Mouse (Mus musculus): ENCODE data around the gene Atl1.

The Atl1 gene

GRCm38 (mm10) chr12:69885170-69885923, 7.1 kb upstream of the Atl1 start:
- no peak for DNase-seq

GRCm38 (mm10) chr12:69887776-69888175, 4.6 kb upstream of the Atl1 start:
- no peak for DNase-seq

DNA sequence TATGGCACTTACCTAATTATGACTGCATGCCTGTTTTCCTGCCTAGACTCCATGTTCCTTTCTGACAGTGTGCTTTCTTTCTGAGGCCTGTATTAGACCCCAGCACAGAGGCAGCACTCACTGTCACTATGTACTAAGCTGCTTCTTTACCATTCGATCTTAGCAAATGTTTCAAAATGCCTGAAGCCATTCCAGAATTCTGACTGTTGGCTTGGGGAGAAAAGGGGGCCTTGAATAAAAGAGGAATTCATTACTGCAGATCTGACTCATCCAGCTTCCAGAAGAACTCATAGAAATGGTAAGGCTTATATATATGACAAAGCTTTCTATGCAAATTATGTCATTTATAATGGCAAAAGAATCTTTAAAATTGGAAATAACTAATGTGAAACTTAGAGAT, 4.1 kb upstream of the Atl1 start:
- DNase-seq, result no peak

GRCm38 (mm10) chr12:69890051-69890450, 2.4 kb upstream of the Atl1 start:
- DNase-seq, result no peak

GRCm38 (mm10) chr12:69890476-69890875, 1.9 kb upstream of the Atl1 start:
- peak; percentile 25 for DNase-seq

DNA sequence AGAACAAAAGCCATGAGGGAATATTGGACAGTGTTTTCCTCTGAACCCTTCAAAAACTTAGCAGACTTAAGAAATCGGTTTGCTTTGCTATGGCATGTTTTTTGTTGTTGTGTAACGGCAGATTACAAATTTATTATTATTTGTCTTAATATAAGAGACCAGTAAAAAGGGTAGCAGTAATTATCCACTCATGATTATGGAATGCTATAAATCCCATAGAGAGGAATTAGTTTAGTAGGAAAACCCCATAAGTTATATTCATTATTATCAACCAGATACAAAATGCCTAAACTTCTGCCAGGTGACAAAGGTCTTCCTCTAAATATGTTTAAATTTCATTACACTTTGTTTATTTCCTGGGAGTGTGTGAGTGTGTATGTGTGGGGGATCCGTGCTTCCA, 693 bp upstream of the Atl1 start:
- DNase-seq, result no peak

GRCm38 (mm10) chr12:69893927-69894326, 1.5 kb downstream of the Atl1 start:
- DNase-seq, result no peak

- no peak for DNase-seq
Measured at GRCm38 (mm10) chr12:69895046-69895445, 2.6 kb downstream of the Atl1 start.

DNA sequence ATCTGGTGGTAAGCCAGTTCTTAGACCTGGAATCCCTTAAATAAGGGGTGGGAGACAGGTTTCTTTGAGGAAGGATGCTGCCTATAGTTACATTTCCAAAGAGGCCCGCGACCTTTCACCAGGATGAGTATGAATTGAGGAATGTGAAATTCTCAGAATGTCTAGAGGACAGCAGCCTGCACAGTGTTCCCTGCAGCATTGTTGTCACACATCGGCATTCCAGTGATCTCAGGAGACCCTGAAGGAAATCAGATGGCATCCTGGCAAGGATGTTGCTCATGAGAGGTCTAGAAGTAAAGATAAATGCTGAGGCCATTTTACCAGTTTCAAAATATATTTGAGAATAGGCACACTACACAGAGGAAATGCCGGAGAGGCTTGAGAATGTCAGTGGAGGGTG, 5.7 kb downstream of the Atl1 start:
- no peak for DNase-seq

DNA sequence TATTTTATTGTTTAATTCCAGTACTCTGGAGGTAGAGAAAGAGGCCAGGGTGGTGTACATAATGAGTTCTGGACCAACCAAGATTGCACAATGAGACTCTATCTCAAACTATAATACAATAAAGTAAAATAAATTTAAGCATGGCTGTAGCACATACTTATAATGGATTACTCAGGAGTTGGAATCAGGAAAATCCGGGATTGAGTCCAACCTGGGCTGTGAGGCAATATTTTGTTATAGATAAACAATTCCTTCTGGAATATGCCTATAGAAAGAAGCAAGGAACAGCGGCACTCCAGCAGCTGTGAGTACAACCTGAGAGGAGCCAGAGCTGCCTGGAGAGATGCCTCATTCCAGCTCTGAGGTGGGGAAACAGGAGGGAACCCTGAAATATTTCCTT, 12.6 kb downstream of the Atl1 start:
- no peak for DNase-seq

- peak; percentile 19 for DNase-seq
Measured at GRCm38 (mm10) chr12:69907667-69908510, 15.5 kb downstream of the Atl1 start.

DNA sequence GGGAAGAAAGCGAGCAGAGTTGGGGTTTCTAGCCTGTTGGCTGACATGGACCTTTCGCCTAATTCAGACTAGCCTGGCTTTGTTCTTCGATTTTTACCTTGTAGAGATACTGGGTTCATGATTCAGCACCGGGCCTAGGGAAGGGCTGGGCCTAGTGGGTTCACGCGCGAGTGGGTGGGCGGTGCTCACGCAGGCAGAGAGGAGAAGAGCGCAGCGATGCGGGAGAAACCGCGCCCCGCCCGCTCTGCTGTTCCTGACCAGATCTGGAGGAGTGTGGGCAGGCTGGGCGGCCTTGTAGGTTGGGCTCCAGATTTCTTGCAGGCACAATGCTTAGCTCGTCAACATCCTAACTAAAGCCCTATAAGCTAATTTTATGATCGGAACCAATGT, 16.1 kb downstream of the Atl1 start:
- DNase-seq, result no peak

GRCm38 (mm10) chr12:69911906-69912305, 19.5 kb downstream of the Atl1 start:
- DNase-seq, result no peak

GRCm38 (mm10) chr12:69912737-69913136, 20.3 kb downstream of the Atl1 start:
- no peak for DNase-seq

- no peak for DNase-seq
Measured at GRCm38 (mm10) chr12:69917870-69918269, 25.5 kb downstream of the Atl1 start.

DNA sequence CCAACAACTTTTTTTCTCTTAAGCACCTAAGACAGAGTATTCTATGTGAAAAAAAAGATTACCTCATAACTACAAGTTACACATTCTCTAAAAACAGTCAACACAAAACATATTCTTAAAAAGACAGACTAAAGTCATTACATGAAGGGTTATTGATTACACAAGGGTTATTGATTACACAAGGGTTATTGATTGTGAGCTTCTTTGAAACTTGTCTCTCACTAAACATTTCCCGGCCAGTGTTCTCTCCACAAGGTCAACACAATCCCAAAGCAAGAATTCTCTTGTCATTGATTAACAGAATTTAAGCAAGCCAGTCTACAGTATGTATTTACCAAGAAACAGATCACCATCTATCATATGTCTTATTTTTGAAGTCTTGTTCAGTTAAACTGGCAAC, 29.7 kb downstream of the Atl1 start:
- no peak for DNase-seq

DNA sequence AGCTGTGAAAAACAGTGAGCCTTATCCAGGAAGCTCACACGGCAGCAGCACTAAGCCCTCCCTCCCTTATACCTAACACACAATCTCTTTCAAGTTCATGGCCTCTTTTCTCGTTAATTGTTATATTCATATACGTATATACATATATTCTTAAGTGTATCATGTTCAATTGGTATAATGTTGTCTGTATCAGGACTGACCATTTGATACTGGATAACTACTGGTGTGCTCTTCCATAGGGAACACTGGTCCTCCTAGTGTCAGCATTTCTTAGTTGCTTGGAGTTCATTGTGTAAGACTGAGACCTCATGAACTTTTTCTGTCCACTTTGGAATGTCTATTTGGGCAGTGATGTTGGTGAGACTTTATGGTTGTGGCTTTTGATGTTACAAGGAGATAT, 30.7 kb downstream of the Atl1 start:
- DNase-seq, result no peak

DNA sequence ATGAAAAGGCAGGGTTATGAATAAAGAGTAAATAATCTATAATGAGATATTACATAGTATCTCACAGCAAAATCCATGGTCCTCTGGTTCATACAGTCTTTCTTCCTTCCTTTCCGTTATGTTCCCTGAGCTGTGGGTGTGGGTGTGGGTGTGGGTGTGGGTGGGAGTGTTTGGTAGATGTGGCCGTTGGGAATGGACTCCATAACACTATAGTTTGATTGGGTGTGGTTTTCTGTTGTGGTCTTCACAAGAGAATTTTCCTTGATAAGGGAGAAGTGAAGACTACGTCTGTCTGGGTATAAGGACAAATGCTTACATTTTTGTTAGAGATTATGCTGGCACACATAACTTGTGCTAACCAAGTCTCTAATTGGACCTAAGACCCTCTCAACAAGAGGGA, 31.2 kb downstream of the Atl1 start:
- no peak for DNase-seq

GRCm38 (mm10) chr12:69924012-69924411, 31.6 kb downstream of the Atl1 start:
- peak; percentile 65 for DNase-seq

- peak; percentile 7 for DNase-seq
Measured at GRCm38 (mm10) chr12:69926716-69927115, 34.3 kb downstream of the Atl1 start.

DNA sequence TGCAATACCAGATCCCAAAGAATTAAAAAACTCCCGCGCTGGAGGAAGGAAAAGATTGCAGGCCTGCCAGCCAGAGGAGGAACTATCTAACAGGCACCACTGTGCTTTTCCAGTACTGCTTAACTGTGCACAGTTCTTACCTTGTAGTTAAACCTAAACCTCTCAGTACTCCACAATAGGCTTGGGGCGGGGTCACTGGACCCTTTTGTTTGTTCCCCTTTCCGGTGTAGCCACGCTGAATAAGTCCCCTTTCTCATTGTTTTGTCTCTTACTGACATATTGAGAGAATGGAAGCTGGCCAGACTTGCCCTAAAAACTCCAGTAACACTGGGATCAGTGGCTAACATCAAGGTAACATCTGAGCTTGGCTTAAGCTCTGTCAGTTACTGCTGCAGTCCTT, 45.3 kb downstream of the Atl1 start:
- DNase-seq, result no peak

DNA sequence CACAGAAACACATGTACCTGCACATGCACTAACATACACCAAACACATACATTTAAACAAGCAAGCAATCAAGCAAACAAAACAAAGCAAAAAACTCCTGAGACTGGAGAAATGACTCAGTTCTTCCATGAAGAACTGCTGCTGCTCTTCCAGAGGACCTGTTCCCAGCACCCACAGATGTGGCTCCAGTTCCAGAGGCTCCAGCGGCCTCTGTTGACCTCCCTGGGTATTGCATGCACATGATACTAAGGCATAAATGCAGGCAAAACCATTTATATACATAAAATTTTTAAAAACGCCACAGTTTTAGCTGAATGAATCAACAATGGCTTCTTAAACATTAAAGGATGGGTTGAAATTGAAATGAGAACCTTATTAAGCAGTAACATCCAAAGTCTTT, 46.9 kb downstream of the Atl1 start:
- peak; percentile 48 for DNase-seq

GRCm38 (mm10) chr12:69941655-69942329, 49.4 kb downstream of the Atl1 start:
- DNase-seq, result no peak

DNA sequence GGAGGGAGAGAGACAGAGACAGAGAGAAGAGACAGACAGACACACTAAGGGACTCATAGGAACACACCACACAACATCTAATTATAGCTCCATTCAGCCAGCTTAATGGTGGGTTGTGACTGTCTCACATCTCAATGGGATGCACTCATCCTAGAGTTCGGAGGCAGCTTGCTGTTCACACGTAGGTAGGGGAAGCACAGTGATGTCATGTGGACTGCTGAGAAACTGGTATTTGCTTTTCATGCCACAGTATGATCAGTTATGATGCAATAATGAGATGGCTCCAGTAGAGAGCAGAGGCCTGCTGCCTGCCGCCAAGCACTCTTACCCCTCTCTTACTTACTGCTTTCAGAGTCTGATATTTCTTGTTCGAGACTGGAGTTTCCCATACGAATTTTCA, 53.4 kb downstream of the Atl1 start:
- no peak for DNase-seq

Measured in thymus, postnatal 4 days (tissue).